Mouse (Mus musculus): ENCODE results near the gene Rfx2. TPM values are rescaled to one million over a fixed set of nuclear protein-coding genes. Genes with fewer than 3 reads are reported as not detected.

The Rfx2 gene
- polyA plus RNA-seq, 1 experiment from 2014 or later: 3.0 TPM

DNA sequence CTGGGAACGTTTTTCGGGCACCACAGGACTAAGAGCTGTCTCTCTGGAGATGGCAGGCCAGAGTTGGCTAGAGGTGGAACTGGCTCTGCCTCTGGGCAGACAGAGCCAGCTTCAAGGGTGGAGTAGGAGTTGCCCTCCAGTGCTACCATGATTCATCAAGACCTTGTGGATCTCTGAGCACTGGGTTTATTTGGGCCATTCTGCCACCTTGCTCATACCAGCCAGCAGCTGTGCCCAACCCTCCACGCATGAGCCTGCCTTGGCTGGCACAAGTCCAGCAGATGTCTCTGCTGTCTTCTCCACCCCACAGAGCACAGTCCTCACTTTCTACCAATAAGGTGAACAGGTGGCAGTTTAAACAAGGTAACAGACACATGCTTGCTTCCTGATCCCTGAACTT is 41.9 kb downstream of the Rfx2 start:
- no peak for DNase-seq (ENCODE audit: low spot score)

DNA sequence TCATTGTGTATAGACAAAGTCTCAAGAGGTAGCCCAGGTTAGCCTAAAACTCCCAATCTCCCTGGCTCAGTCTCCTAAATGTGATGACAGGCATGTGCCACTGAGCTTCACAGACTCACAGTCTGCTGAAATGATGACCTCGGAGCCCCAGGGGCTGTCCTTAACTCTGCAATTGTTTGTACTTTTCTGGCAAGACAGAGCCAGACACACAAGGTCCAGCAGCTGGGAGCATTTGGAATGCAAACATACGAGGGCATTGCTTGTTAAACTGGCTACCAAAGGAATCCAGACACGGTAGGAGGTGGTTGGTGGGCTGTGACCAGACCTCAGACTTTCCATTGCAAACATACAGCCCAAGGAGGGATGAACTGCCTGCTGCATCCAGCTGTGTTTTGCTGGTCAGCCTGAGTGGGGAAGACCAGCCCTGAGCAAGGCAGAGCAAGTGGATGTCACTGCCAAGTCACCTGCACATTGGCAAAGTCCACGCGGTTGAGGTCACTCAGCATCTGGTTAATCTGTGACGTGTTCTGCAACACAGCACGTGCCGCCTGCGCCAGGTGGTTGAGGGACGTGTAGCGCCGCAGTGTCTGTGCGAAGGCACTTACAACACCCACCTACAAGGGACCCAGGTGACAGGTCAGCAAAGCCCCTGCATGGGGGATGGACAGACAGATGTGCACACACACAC is 50.4 kb downstream of the Rfx2 start:
- DNase-seq (ENCODE audit: low spot score): no peak

DNA sequence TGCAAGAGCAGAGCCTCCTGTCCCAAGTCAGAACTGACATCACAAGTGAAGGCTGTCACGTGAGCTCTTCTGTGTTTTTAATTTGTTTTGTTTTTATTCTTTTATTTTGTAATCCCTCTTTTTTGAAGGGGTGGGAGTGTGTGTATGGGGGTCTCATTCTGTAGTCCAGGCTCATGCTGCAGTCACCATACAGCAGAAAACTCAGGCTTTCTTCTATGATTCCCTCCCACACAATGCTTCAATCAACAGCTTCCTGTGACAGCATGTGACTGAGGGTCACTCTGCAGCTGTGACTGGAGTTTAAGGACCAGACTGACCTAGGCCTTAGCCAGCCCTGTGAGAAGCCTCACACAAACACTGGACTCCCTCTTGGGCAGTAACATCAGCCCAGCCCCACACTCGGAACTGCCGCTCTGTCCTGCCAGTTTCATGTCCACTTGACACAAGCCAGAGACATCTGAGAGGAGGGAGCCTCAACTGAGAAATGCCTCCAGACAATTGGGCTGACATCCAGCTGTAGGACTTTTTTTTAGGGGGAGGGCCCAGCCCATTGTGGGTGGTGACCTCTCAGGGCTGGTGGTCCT is 51.9 kb downstream of the Rfx2 start:
- DNase-seq (ENCODE audit: low spot score): no peak

DNA sequence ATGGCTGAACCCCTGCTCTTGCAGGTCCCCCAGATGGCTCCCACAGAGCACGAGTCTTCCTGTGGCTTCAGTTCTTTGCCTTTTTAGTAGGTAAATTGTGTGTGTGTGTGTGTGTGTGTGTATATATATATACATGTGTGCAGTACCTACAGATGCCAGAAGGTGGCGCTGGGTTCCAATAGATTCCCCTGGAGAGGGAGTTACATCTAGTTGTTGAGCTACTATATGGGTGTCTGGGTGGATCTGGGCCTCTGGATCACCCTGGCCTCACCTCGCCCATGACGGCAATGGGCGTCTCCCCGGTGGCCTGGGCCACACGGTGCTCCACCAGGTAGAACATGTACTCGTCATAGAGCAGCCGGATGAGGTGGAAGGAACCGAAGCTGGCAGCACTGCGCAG is 53.2 kb downstream of the Rfx2 start:
- DNase-seq (ENCODE audit: low spot score): no peak

DNA sequence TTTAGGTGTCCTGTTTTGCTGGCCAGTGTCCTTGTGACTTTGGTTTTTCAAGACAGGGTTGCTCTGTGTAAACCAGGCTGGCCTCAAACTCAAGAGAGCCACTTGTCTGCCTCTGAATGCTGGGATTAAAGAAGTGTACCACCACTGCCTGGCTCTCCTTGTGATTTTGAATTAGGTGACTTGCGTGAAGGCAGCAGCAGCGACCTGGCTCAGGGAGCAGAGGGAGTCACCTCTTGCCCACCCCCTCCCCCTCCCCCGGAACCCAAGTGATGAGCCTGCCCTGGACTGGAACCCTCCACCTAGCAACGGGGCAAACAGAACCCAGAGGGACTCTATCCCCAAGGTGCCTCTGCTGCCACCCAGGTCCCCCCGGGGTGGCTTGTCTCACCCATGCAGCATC is 60.9 kb downstream of the Rfx2 start, which contains the start of gene Prr22:
Prr22 (plus strand) TSS at position 301 of the 400 bp plus-strand sequence.
- no peak for DNase-seq (ENCODE audit: low spot score)

DNA sequence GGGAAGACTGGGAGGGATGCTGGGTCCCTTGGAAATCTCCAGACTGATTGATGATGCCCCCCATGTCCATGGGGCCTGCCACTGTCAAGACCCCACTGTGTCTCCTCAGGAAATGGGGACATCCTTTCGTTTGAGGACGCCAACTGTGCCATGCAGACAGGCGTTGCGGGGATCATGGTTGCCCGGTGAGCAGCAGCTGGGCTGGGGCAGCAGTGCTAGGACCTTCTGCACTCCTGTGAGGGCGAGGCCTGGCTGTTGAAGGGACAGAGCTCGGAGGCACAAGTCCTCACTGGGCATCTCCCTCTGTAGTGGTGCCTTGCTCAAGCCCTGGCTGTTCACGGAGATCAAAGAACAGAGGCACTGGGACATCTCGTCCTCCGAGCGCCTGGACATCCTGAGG is 61.9 kb downstream of the Rfx2 start:
- no peak for DNase-seq (ENCODE audit: low spot score)

DNA sequence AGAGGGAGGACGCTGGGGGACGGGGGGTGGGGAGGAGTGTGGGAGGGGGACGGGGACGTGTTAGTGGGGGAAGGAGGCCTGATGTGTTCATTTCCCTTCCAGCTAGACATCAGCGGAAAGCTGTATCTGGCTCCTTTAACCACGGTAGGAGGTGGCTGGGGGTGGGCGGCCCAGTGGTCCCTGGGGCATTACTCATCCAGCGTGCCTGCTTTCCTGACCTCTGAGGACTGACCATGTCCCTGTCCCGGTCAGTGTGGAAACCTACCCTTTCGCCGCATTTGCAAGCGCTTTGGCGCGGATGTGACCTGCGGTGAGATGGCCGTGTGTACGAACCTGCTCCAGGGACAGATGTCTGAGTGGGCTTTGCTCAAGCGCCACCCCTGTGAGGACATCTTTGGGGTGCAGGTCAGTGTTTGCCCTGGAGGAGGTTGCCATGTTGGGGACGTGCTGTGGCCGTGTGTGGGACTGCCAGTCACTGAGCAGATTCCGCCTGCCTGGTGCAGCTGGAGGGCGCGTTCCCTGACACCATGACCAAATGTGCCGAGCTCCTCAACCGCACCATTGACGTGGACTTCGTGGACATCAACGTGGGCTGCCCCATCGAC is 63.2 kb downstream of the Rfx2 start:
- no peak for DNase-seq (ENCODE audit: low spot score)

DNA sequence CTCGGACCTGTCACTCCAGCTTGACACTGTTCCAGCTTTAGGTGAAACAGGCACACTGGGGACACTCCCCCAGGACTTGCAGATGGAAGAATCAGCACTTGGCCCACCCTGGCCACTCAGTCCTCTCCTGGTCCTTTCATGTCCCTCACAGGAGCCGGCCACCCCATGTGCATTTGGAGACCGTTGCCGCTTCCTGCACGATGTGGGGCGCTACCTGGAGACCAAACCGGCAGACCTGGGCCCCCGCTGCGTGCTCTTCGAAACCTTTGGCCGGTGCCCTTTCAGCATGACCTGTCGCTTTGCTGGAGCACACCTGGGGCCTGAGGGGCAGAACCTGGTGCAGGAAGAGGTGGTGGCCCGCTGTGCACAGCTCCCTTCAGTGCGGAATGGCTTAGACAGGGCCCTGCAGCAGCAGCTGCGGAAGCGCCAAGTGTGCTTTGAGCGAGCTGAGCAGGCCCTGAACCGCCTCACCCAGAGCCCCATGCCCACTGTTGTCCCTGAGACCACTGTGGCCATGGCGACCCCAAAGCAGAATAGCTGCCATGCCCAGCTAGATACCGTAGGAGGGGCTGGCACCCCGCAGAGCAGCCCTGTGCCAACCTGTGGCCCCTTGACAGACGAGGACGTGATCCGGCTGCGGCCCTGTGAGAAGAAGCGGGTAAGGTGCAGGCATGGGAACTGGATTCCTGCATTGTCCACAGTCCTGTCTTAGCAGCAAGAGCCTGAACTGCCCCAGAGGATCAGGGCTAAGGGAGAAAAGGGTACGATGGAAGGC is 64.0 kb downstream of the Rfx2 start:
- no peak for DNase-seq (ENCODE audit: low spot score)

DNA sequence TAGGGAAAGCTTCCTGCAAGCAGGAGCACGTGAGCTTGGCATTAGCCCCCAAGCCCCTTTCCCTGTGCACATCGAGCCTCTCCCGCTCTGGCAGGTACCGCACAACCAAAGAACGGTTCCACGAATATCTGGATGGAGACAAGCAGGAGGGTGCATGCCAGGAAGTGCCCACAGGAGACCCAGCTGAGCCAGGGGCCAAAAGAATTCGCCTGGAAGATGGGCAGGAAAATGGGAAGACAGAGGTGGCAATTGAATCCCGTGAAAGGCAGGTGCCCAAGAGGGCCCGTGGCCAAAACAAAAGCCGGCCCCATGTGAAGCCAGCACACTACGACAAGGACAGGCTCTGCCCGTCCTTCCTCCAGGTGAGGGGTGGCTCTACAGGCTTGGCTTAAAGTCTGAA is 65.4 kb downstream of the Rfx2 start:
- no peak for DNase-seq (ENCODE audit: low spot score)

DNA sequence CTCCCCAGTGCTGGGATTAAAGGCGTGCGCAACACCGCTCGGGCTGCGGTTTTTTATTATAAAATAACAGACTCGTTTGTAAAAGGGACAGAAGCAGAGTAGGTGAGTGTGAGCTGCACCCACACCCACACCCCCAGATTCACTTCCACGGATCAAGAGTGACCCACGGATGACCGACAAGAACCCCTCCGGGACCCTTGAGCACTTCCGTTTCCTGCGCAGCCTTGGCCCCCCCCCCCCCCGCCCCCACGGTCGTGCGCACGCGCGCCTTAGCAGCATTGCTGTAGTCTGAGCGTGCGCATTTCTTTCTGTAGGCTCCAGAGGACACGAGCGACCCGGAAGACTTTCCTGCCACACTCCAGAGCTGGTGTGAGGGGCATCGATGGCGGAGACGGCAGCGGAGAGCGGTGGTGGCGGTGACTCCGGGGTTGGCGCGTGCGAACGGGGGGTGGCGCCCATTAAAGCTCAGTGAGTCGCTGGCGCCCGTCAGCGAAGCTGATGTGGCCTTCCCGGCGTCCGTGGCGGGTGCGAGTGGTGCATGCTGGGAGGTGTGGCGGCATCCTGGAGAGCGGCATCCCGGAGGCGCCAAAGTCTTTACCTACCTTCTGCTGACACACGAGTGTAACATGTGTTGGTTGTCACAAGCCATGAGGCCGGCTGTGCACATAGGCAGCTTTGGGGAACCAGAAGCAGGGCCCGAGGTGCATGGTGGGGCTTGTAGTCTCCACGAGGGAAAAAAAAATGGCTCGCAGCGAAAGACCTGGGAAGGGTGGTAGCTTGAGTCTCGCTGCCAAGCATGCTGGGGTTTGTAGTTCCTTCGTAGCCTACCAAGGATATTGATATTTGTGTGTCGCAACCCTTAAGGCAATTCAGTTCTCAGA is 66.1 kb downstream of the Rfx2 start, which contains the start of gene Dus3l:
Dus3l (plus strand) TSS at position 284 of the 881 bp plus-strand sequence.
- DNase-seq (ENCODE audit: low spot score): peak; percentile 92

DNA sequence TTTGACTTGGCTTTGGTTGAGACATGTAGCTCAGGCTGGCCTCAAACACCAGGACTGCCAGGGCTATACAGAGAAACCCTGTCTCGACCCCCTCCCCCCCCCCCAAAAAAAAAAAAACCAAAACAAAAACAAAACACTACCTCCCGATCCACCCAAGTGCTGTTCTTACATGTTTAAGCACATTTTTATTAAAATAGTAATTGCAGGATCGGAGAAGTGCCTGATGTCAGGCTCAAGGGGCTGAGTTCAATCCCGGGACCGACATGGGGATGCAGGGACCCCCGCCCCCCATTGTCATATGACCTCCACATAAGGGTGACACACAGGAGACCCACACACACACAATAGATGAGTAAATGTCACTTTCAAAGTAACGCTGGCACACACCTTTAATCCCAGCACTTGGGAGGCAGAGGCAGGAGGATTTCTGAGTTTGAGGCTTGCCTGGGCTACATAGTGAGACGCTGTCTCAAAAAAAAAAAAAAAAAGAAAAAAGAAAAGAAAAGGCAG is 67.0 kb downstream of the Rfx2 start:
- no peak for DNase-seq (ENCODE audit: low spot score)

DNA sequence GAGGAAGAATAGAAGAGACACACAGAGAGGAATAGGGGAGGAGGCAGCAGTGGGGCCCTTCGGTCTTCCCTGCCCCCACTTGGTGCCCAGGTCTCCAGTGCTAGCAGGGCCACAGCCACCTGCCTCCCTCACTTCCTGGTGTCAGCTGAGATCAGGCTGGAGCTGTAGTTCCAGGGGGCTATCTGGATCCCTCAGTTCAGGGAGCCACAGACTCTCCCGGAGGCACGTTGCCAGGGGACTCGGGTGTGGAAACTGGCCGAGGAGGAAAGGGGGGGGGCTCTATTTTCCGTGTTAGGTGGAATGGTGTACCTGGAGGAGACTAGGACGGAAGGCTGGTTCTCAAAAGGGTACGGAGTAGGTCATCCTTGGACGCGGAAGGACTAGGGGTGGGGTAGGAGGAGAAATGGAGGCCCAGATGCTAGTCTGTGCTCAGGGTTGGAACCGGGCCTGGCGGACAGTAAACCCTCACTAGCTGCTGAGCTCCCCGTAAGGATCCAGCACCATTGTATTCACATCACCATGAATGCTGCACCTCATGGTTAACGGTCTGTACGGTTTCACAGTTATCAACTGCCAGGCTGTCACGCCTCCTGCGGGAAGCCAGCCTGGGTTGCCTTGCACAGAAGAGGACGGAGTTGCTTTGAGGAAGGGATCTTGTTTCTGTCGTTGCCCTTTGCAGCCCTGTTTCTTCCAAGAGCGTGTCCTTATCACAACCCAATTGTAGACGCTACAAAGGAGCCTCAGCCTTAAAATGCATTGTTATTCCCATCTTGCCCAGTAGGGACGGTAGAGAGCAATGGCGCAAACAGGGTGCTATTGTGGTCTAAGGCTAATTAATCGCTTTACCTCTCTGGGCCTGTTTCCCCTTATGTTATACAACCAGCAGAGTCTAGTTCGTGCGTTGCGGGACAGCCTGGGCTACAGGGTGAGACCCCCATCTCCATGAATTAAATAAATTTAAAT is 67.8 kb downstream of the Rfx2 start:
- peak; percentile 70 for DNase-seq (ENCODE audit: low spot score)

DNA sequence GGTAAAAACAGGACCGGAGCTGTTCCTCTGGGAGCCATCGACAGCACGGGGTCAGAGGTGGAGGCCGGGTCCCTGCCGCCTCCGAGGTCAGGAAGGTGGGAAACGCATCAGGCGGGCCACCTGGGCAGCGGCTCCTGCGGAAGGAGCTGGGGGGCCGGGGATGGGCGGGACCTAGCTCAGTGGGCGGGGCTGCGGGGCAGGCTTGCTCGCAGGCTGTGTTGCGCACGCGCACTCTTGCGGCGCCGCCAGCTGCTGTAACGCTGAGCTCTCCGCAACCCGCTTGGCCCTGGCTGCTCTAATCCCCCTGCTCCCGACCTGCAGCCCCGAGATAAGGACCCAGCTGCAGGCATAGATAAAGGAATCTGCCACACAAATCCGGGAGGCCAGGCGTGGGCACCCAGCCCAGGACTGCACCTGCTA is 68.8 kb downstream of the Rfx2 start:
- peak; percentile 95 for DNase-seq (ENCODE audit: low spot score)

DNA sequence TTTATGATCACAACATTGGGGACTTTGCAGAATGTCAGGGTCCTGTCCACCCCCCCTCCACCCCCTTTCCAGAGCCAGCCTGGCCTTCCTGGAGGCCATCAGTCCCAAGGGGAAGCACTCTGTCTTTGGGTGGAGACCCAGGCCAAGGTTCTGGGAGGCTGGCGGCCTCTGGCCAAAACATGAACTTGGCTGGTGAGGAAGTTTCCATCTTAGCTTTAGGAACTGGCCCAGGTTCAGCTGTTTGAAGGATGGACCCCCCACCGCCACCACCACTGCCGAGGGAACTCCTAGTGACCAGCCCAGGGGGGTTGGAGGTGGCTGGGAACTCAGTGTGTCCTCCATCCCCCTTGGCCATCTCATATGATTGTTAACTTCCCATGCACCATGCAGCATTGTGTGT is 69.7 kb downstream of the Rfx2 start:
- DNase-seq (ENCODE audit: low spot score): no peak

DNA sequence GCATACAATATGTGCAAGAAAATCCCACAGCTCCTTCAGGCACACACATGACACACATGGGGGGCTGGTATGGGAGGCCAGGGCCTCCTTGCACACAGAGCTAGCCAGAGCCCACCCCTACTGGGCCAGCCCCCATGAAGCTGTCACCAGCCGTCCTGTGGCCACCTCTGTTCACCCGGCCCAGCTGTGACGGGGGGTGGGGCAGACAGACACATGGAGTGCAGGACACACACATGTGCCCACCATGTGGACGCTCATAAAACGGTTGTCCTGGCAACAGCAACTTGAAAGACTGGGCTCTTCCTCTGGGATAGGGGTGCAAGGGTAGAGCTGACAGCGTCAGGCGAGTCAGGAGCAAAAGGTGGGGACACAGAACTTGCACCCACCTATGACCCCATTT is 71.6 kb downstream of the Rfx2 start:
- DNase-seq (ENCODE audit: low spot score): no peak

DNA sequence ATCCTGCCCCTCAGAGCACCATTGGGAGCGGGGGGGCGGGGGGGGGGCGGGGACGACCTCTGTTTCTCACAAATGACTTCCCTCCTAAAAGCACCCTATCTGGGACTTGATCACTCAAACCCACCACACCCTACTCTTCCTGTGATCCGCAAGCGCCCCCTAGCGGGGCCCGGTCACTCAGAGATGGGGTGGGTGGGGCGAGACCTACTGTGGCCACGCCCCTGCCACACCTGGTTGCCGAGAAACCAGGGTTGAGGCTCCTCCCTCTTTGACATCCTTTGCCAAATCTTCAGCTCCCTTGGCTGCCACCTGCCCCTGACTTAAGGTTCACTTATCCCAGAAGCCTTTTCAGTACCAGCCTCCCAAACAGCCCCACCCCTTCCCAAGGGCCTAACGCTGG is 72.7 kb downstream of the Rfx2 start:
- peak; percentile 91 for DNase-seq (ENCODE audit: low spot score)

DNA sequence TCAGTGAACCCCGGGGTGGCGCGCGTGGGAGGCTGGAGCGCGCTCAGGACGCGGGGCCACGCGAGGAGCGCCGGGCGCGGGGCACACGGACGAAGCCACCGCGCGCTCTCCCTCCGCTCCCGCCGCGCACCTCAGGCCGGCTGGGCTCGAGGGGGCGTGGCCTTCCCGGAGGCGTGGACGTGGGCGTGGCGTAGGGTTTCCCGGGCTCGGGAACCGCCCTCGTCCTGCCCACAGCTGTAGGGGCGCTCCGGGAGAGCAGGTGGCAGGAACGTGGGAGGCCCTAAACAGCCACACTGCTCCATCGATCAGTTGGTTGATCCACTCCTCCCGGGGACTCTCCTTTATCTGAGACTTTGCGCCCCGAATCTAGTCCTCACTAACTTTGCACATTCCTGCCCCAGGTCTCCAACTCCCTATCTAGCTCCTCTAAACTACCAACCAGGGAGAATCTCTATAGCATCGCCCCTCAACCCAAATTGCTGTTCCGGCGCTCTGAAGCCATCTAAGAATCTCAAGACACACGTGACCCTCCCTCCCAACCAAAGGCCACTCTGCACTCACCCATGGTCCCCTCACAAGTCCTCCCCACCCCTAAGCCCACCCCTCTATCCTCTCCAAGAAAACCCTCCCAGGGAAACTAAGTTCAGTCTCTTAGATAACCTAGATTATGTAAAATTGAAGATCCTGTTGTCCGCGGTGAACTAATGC is 73.2 kb downstream of the Rfx2 start, which contains the start of gene Nrtn:
Nrtn (minus strand) TSS at position 115 of the 708 bp plus-strand sequence.
- peak; percentile 73 for DNase-seq (ENCODE audit: low spot score)

DNA sequence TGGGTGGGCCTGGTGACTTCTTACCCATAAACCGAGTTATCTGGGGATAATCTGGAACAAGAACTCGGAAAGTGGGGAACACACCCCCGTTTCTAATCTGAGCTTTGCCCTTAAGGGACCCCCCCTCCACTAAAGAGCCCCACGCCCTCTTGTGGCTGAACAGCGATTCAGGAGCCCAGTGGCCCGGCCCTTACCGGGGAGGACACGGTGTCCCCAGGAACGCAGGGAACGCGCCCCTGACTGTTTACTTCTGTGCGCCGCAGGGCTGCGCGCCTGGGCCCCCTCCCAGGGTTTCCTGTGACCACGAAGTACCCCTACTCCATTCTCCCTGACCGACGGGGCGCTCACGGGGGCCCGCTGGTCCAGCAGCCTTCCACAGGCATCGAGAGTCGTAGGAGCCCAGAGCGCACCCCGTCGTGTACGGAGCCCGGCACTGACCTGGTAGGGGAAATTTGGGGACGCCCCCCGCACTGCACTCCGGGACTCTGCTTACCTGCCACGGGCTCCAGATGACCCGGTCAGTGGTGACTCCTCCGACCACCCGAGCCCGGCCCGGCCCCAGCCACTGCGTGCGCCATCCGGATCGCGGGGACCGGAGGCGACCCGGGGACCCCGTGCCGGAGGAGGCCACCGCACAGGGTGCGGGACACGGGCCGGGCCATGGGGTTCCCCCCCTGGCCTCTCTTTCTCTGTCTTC is 74.0 kb downstream of the Rfx2 start:
- peak; percentile 39 for DNase-seq (ENCODE audit: low spot score)
